ENCODE assay signal across 13 mouse cellular contexts in the genomic region with DNA sequence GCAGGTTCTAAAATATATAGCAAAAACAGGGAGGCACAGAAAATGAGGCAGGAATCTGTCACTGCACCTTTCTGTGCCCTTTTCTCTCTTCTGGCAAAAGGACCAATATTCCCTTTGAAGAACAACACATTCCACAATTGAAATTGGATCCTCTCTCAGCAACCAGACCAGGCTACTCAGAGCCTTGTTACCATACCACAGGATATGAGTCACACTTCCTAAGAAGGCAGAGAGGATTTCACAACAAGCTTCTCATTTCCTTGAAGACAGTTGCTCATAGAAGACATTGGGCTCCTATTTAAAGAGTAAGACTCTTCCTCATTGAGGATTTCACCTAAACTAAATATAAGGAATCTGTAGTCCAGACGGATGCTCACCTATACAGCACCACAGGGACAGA.
DNase-seq lines count a peak whose midpoint lies in the region; ATAC-seq and TF ChIP-seq lines count a peak whose summit lies in the region.
"Had no signal": no experiment of that assay in that cellular context is flagged by ENCODE, and none has a peak within 500 bp of the region (broad histone marks: within the 10 kb centered on the region; RNA-seq: fewer than 3 reads in every experiment).

No protein-coding gene starts in this region.

- no peaks in the 10 kb centered on the region for H3K9me3 ChIP-seq in kidney, postnatal 0 days (replicated peaks; ENCODE audit: low read length)
- H3K9me3 ChIP-seq: G1E; hindbrain, embryonic 13.5 days had no signal

- 49% methylated on average over 1 of the region's 1 CpGs for WGBS in kidney, postnatal 0 days

- no peaks in the 10 kb centered on the region for H3K27me3 ChIP-seq in kidney, postnatal 0 days (ENCODE audit: insufficient read depth, low read length)
- H3K27me3 ChIP-seq: hindbrain, embryonic 13.5 days had no signal

- no peak overlapping the region for H3K27ac ChIP-seq in kidney, postnatal 0 days
- H3K27ac ChIP-seq: hindbrain, embryonic 13.5 days; layer of hippocampus, adult 2 months had no signal

- no peak overlapping the region for H3K4me2 ChIP-seq in kidney, postnatal 0 days (ENCODE audit: low read length)
- H3K4me2 ChIP-seq: hindbrain, embryonic 13.5 days had no signal

- no peak overlapping the region for H3K9ac ChIP-seq in kidney, postnatal 0 days (ENCODE audit: low read depth, low read length)
- H3K9ac ChIP-seq: hindbrain, embryonic 13.5 days had no signal

- DNase-seq in kidney, postnatal 0 days (ENCODE audit: low spot score) = peak; percentile 67
- DNase-seq in kidney, adult 8-10 months = no peak
- DNase-seq in Muller cell, postnatal 12 days (ENCODE audit: inconsistent ontology term) = peak; percentile 73
- peak; percentile 20 for DNase-seq in embryo, embryonic 11 days
- DNase-seq in lung, postnatal 36 days = peak; percentile 20
- no peak for DNase-seq in layer of hippocampus, postnatal 25 days (ENCODE audit: extremely low spot score in 1 of 2, low spot score in 1 of 2)
- DNase-seq in layer of hippocampus, adult 18-20 months (ENCODE audit: low spot score in 2 of 2) = no peak
- DNase-seq in layer of hippocampus, postnatal 14 days (ENCODE audit: low spot score in 2 of 2) = no peak
- DNase-seq: gastrocnemius, postnatal 10 days; kidney, adult 11 months had no signal

- no peaks in the 10 kb centered on the region for H3K36me3 ChIP-seq in kidney, postnatal 0 days (ENCODE audit: insufficient read depth, low read length)
- H3K36me3 ChIP-seq: G1E; hindbrain, embryonic 13.5 days had no signal

- TF ChIP-seq CTCF in kidney, postnatal 0 days (IDR thresholded peaks at IDR 0.05; ENCODE audit: low read depth) = no peak

- H3K4me3 ChIP-seq in kidney, postnatal 0 days (replicated peaks; ENCODE audit: low read depth, low read length) = no peak overlapping the region
- H3K4me3 ChIP-seq: hindbrain, embryonic 13.5 days; layer of hippocampus, adult 2 months had no signal

- H3K4me1 ChIP-seq in kidney, postnatal 0 days (replicated peaks; ENCODE audit: insufficient read depth, low read length) = no peaks in the 10 kb centered on the region

- peak; percentile 65; the same call in 1 of the 2 replicates for ATAC-seq in kidney, postnatal 0 days (replicated peaks; ENCODE audit: low FRiP score, low read depth)

Comparison
In these comparisons a context has a peak if more than half of its experiments do, and no peak if none do; other contexts are left out.
1. DNase-seq: peak in kidney, postnatal 0 days (single experiment), Muller cell, postnatal 12 days (single experiment), embryo, embryonic 11 days (single experiment) and lung, postnatal 36 days (single experiment); none in kidney, adult 8-10 months (0 of 2), layer of hippocampus, postnatal 25 days (0 of 2), layer of hippocampus, adult 18-20 months (0 of 2) and layer of hippocampus, postnatal 14 days (0 of 2).